Mouse (Mus musculus) left cerebral cortex, postnatal 14 days (tissue): ENCODE measurements around the gene Gm2115. TPM values are rescaled to one million over a fixed set of nuclear protein-coding genes. Genes with fewer than 3 reads are reported as not detected.
A peak's percentile ranks its signal among the peaks of the same experiment; 100 is the strongest.

ENCODE experiments used
- DNase-seq, 2 experiments: peaks; one replicate each; pipeline ENCODE4 v3.0.0; 2021 to 2022; ENCODE audit warnings: low spot score in 2 of 2, mixed read lengths in 1 of 2
- intact Hi-C: fragments of 180-260 bp; cut with DNase I; formaldehyde crosslinking; loops from one replicate; pipeline ENCODE4 v1.15.1; 2025
- total RNA-seq, 2 experiments: library from RNA; stranded (reverse); gene quantifications; 2 replicates each; pipeline ENCODE4 v1.2.3; 2021

Gm2115 gene
- total RNA-seq, 2 experiments from 2014 or later = 3.6 to 7.5 TPM

- intact Hi-C loops = no loop called here
- peak in 1 of 2 experiments; percentile 37 for DNase-seq
Measured at GRCm38 (mm10) chr7:84579769-84580168, 51.0 kb downstream of the Gm2115 start.

- intact Hi-C loops = no loop called here
- DNase-seq = no peak
Measured at GRCm38 (mm10) chr7:84585086-84585485, 56.3 kb downstream of the Gm2115 start.

- DNase-seq = no peak
- intact Hi-C loops = no loop called here
Measured at GRCm38 (mm10) chr7:84586360-84587100, 57.8 kb downstream of the Gm2115 start.

DNA sequence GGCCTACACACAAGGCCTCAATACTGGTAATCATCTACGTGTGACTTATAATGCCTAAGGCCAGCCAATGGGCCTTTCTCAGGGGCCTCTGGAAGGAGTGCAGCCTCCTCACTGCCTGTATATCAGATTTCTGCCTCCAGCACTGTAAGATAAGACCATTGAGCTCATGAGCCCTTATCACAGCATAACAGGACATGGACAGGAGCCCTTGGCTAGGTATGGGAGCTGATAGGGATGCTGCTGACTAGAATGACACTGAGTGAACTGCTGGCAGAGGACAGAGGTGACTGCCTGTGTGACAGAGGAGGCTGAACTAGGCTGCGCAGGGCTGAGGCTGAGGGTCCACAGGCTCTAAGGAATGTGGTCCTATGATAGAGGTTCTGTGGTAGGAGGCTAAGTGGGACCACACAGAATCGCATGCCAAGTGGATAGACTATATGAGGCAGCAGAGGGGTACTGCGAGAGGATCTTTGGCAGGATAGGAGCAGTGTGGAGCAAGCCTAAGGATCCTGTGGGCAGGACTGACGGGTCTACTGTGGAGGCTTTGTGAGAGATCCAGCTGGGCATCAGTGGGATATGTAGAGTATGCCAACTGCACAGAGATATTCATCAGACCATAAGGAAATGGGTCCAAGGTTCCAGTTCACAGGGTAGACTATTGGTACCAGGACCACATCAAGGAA is 58.5 kb downstream of the Gm2115 start:
- intact Hi-C loops = no loop called here
- no peak for DNase-seq

DNA sequence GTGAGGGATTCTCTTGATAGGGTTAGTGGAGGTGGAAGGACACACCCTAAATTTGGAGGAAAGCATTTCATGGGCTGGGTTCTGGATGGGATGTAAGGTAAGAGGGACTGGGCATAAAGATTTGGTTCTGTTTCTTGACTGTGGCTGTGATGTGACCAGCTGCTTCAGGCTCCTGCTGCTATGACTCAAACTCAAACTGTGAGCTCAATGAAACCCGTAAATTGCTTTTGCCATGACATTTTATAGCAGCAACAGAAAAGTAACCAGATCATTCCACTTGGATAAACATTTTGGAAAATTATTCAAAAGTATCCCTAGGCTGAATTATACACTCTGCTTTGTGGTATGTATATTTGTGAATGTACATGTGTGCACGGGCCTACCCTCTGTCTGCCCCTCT is 61.9 kb downstream of the Gm2115 start:
- intact Hi-C loops = no loop called here
- DNase-seq = no peak

GRCm38 (mm10) chr7:84591347-84591746 is 62.6 kb downstream of the Gm2115 start:
- DNase-seq = no peak
- intact Hi-C loops = no loop called here

DNA sequence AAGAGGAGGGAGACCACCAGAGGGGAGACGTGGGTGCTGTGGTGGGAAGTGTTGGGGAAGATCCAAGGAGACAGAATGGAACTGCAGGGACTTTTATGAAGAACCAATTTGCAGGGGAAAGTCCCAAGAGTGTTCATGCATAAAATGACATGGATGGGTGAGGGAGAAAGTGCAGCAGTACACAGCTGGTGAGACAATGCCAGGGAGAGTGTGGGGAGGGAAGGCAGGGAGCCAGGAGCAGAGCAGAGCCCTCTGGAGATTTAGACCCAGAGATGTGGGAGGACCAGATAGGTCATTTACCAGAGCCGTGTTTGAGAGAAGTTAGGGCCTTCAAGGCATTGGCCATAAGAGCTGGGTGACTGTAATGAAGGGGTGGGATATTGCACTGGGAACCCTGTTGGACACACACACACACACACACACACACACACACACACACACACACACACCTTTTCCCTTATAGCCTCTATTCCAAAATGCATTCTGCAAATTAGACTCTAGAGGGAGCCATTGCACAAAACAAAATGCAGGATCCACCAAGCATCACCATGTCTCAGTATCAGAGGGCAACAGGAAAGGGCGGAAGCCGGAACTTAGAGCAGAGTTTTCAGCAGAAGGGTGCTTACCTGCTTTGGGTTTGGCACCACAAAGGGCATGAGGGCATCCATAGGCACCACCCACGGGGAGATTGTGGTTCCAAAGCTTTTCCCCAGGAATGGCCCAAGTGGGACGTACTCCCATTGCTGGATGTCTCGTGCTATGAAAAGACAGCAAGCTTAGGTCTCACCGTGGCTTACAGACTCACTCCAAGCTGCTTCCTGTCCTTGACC is 65.5 kb downstream of the Gm2115 start:
- DNase-seq = peak; percentile 36 to 74

GRCm38 (mm10) chr7:84594917-84595303 is 66.2 kb downstream of the Gm2115 start:
- no peak for DNase-seq
- intact Hi-C loops = loop anchor here (2.0 to 5.0 kb wide), 3 partner anchors 147 to 200 kb away; no protein-coding TSS in a partner anchor

More for the DNA sequence above, 65.5 kb downstream of the Gm2115 start:
- intact Hi-C loops = loop anchor here (2.0 kb wide), 1 partner anchor 200 kb away; no protein-coding TSS in a partner anchor

DNA sequence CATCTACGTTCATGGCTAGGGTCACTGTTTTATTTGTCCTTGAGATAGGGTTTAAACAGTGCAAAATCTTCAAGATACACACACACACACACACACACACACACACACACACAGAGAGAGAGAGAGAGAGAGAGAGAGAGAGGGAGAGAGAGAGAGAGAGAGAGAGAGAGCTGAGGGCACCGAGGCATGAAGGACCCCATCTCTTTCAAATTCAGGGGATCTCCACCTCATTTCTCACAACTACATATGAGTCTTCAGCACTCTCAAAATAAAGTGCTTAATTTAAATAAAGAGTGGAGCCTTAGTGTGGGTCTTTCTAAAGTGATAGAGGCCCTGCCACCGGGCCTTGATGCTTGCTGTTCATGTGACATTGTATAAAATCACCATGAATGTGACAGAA is 67.2 kb downstream of the Gm2115 start:
- intact Hi-C loops = loop anchor here (5.0 kb wide), 2 partner anchors 146 to 181 kb away; no protein-coding TSS in a partner anchor

DNA sequence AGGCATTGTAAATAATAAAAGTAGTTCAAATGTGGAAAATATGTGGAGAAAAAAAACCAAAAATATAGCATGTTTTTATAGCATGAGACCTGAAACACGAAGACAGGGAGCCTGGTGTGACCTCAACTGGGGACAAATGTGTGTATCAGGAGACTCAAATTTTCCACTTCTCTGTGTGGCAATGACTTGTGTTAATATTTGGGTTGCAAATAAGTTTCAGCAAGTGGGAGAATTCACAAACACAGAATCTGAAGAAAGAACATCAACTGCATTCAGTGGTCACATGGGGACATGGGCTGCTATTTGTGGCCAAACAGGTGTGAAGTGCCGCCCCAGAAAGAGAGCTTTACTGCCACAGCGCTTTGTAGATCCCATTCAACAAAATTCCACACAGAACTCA is 67.9 kb downstream of the Gm2115 start:
- no peak for DNase-seq
- intact Hi-C loops = loop anchor here (5.0 kb wide), 2 partner anchors 146 to 181 kb away; no protein-coding TSS in a partner anchor

More for the DNA sequence above, 67.2 kb downstream of the Gm2115 start:
- no peak for DNase-seq

- intact Hi-C loops = loop anchor here (5.0 kb wide), 2 partner anchors 72 to 87 kb away; partner anchors contain the start of gene Zfand6
Measured at GRCm38 (mm10) chr7:84600631-84601030, 71.9 kb downstream of the Gm2115 start.

GRCm38 (mm10) chr7:84601331-84601730 is 72.6 kb downstream of the Gm2115 start:
- DNase-seq = no peak
- intact Hi-C loops = loop anchor here (5.0 kb wide), 2 partner anchors 71 to 86 kb away; partner anchors contain the start of gene Zfand6

More at GRCm38 (mm10) chr7:84600631-84601030, 71.9 kb downstream of the Gm2115 start:
- DNase-seq = no peak

- intact Hi-C loops = loop anchor here (5.0 kb wide), 2 partner anchors 68 to 83 kb away; partner anchors contain the start of gene Zfand6
- DNase-seq = no peak
Measured at GRCm38 (mm10) chr7:84604501-84604900, 75.7 kb downstream of the Gm2115 start.

- DNase-seq = no peak
- intact Hi-C loops = no loop called here
Measured at GRCm38 (mm10) chr7:84605033-84605687, 76.4 kb downstream of the Gm2115 start.

DNA sequence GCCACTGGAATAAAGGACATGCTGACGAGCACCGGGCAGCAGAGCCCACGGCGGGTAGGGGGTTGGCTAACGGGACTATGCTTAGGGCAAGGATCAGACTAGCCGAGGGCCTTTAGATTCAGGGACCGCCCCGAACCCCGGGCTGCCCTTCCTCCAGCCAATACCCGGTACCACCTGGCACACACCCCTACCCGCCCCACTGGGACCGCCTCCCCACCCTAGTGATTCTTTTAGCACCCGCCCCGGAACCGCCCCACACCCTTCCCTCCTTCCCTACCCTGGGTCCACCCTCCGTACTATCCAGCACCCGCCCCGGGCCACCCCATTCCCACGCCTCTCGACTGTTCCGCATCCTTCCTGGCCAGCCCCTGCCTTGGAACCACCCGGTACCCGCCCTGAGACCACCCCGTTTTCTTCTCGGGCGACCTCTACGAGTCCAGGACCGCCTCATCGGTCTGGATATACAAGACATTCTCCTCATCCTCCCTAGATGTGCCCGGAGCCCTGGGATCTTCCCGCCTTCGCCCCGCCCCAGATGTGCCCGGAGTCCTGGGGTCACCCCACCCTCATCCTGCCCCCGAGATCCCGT is 77.0 kb downstream of the Gm2115 start:
- peak; percentile 50 to 75 for DNase-seq
- intact Hi-C loops = no loop called here

DNA sequence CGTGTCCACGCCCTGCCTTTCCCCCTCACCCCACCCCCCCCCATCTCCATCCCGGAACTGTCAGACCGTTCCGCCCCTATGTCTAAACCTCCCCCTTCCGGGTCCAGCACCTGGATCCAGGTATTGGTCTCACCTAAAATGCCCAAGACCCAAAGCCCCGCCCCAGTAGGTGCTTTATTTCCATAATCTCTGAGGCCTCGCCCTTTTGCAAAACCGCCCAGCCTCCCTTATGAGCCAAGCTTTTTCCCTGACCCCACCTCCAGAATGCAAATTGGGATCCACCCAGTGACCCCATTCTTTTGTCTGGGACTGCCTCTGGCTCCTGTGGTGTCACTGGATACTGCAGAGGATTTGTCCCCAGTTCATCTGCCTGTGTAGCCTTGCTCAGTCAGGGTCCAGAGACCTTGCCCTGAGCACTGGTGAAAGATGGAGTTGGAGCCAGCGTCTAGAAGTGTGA is 77.6 kb downstream of the Gm2115 start, which contains the start of gene Fah:
Gene Fah (minus strand): TSS at position 430 of the 457 bp plus-strand sequence.
- intact Hi-C loops = no loop called here
- DNase-seq = peak in 1 of 2 experiments; percentile 22

DNA sequence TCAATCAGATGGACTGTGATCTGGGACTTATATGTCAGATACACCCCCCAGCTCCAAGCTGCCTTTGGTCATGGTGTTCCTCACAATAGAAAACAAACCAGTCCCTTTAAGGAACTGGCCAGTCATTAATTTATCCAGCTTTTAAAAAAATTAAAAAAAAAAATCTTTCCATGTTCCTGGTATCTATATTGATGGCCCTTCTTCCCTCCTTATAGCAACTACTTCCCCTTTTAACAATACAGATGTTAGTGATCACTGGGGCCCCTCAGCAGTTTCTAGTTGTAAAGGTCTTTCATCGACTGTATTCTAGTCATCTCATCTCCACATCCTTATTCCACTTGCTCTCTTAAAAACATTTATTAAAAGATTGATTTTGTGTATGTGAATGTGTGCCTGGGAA is 82.9 kb downstream of the Gm2115 start:
- DNase-seq = no peak
- intact Hi-C loops = no loop called here

DNA sequence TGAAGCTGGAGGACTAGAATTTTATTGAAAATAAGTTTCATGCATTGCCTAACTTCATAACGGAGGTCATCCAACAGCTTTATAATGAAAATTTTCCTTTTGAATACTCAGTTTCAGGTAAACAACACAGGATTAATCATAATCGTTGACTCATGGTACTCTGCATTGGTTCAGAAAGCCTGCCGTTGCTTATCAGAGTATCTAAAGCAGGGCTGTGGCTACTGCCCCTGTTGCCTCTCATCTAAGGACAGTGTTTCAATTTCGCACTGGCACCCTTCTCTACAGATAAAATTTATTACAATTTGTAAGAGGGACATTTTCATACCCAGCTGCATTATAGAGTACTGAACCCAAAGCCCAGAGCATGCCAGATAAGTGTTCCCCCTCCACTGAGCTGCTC is 83.7 kb downstream of the Gm2115 start:
- no peak for DNase-seq
- intact Hi-C loops = no loop called here
